Mouse (Mus musculus) C2C12 (cell line): ENCODE data around the gene Aox1. TPM values are rescaled to one million over a fixed set of nuclear protein-coding genes. Genes with fewer than 3 reads are reported as not detected.

ENCODE experiments used
- H3K27me3 ChIP-seq: one replicate; pipeline ENCODE4 v1.6.1; 2011; ENCODE audit not compliant: control insufficient read depth, insufficient read depth, insufficient read length
- H3K36me3 ChIP-seq: one replicate; pipeline ENCODE4 v1.6.1; 2011; ENCODE audit not compliant: control insufficient read depth, insufficient read depth
- H3K4me3 ChIP-seq: one replicate; pipeline ENCODE4 v1.5.1; 2011; ENCODE audit warnings: mild to moderate bottlenecking, control low read depth; ENCODE audit not compliant: poor library complexity, insufficient read depth, severe bottlenecking
- H3K79me2 ChIP-seq: one replicate; pipeline ENCODE4 v1.6.1; 2011; ENCODE audit not compliant: control insufficient read depth, insufficient read depth
- H3K79me3 ChIP-seq: one replicate; pipeline ENCODE4 v1.6.1; 2011; ENCODE audit warnings: low read depth, control low read depth
- H3ac ChIP-seq: one replicate; pipeline ENCODE3; 2011; ENCODE audit warnings: low read depth; ENCODE audit not compliant: control insufficient read depth, insufficient read length
- CEBPB ChIP-seq: IDR thresholded peaks from one replicate; pipeline ENCODE4 v1.6.1; 2011; ENCODE audit warnings: low read depth, mild to moderate bottlenecking, control low read depth, moderate library complexity
- CTCF ChIP-seq: IDR thresholded peaks from one replicate; pipeline ENCODE4 v1.5.1; 2011; ENCODE audit not compliant: control insufficient read depth, insufficient read depth, insufficient read length
- FOSL1 ChIP-seq: IDR thresholded peaks from one replicate; pipeline ENCODE4 v1.8.0; 2011; ENCODE audit warnings: mild to moderate bottlenecking, low read length; ENCODE audit not compliant: poor library complexity, insufficient read depth, severe bottlenecking
- MAX ChIP-seq: IDR thresholded peaks from one replicate; pipeline ENCODE4 v1.6.1; 2011; ENCODE audit warnings: mild to moderate bottlenecking, control low read depth
- MYOD1 ChIP-seq: IDR thresholded peaks from one replicate; pipeline ENCODE4 v1.6.1; 2011; ENCODE audit warnings: low read depth; ENCODE audit not compliant: control insufficient read depth, insufficient read length
- MYOG ChIP-seq: IDR thresholded peaks from one replicate; pipeline ENCODE4 v1.6.1; 2011; ENCODE audit not compliant: control insufficient read depth, insufficient read length; ENCODE audit errors: extremely low read depth
- USF1 ChIP-seq: IDR thresholded peaks from one replicate; pipeline ENCODE4 v1.6.1; 2011; ENCODE audit warnings: low read depth, mild to moderate bottlenecking, control low read depth, moderate library complexity
- polyA plus RNA-seq: library from polyadenylated mRNA; unstranded; fragments of >200 nt; fragmentation: generic; extraction: Trizol; gene quantifications from one replicate; pipeline ENCODE4 v1.2.1, GENCODE M21; 2012; ENCODE audit warnings: missing spikeins

Aox1 gene
- polyA plus RNA-seq, 1 experiment = 2.2 TPM

DNA sequence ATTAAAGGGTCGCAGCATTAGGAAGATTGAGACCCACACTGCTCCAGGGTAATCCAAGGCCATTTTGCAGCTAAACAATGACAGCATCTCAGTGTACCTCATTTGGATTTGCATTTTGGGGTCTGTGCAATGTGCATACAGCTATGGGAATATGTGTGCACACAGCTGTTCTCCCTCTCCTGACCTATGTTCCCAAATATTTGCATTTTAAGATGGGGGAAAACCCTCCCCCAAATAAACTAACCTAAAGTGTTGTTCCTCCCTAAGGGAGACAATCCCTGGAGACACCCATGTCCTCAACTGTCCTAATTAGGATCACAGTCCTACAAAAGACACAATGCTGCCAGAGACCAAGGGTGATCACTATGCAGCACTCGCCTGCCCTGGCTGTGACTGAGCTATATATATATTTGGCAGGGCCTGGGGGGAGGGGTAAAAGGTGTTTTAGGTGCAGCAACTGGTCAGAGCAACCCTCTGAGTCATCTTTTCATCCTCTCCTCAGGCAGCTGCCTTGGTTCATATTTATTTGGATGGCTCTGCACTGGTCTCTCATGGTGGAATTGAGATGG lies 62.3 kb downstream of the Aox1 start:
- no peak overlapping the region for H3K4me3 ChIP-seq
- no peak for TF ChIP-seq MYOG
- no peak for TF ChIP-seq FOSL1
- TF ChIP-seq CTCF = no peak
- TF ChIP-seq MAX = no peak
- TF ChIP-seq CEBPB = no peak
- no peak for TF ChIP-seq MYOD1
- TF ChIP-seq USF1 = no peak
- H3K36me3 ChIP-seq = no peaks in the 10 kb centered on the region
- no peaks in the 10 kb centered on the region for H3K79me2 ChIP-seq
- no peaks in the 10 kb centered on the region for H3K27me3 ChIP-seq
- no peaks in the 10 kb centered on the region for H3K79me3 ChIP-seq
- H3ac ChIP-seq = no peak overlapping the region

DNA sequence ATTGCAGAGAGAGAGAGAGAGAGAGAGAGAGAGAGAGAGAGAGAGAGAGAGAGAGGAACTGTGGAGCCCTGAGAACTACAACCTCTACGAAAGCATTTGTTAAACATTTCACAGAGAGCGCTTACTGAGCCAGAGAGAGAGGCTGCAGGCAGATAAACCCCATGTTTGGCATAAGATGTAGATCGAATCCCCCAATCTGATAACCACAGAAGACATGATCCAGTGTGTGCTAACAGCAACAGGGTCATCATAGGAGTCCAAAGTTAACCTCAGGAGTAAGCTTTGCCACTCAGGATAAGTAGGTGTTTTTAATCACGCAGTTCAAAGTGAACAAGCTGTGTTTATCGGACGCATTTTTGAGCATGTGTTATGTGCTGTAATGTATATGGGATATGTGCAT lies 67.6 kb downstream of the Aox1 start:
- H3ac ChIP-seq = no peak overlapping the region
- H3K36me3 ChIP-seq = no peaks in the 10 kb centered on the region
- no peaks in the 10 kb centered on the region for H3K79me3 ChIP-seq
- no peaks in the 10 kb centered on the region for H3K79me2 ChIP-seq
- H3K4me3 ChIP-seq = no peak overlapping the region
- H3K27me3 ChIP-seq = no peaks in the 10 kb centered on the region
- TF ChIP-seq MYOD1 (no peak), CTCF (no peak), USF1 (no peak), MYOG (no peak), MAX (no peak), FOSL1 (no peak), CEBPB (no peak)

GRCm38 (mm10) chr1:58099119-58099518 lies 69.4 kb downstream of the Aox1 start:
- H3K79me3 ChIP-seq = no peaks in the 10 kb centered on the region
- H3K79me2 ChIP-seq = no peaks in the 10 kb centered on the region
- TF ChIP-seq USF1 = no peak
- TF ChIP-seq CEBPB = no peak
- no peak for TF ChIP-seq MYOD1
- no peak for TF ChIP-seq FOSL1
- H3K36me3 ChIP-seq = no peaks in the 10 kb centered on the region
- no peaks in the 10 kb centered on the region for H3K27me3 ChIP-seq
- no peak overlapping the region for H3K4me3 ChIP-seq
- no peak overlapping the region for H3ac ChIP-seq

DNA sequence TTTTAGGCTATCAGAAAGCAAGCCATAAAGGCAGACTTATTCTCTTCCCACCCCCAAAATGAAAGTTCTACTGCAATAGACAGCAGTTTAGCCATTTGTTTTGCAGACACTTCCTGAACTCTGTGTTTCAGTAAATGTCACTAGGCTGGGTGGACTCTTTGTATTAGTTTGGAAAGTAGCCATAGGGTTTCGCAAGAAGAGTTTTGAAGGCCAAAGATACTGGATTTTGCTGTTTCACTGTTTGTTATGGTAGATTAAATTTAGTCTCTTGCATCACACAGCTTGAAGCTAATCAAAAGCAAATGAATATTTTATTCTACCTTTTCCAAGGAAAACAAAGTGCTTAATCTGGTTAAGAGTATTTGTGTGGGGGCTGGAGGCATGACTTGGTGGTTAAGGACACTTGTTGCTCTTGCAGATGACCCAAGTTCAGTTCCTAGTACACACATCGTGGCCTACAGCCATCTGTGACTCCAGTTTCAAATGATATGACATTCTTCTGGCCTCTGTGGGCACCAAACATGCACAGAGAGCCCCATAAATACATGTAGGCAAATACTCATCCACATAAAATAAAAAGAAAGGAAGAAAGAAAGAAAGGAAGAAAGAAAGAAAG lies 71.9 kb downstream of the Aox1 start:
- Histone ChIP-seq H3K36me3 (no peaks in the 10 kb centered on the region), H3K27me3 (no peaks in the 10 kb centered on the region), H3ac (no peak overlapping the region), H3K79me2 (no peaks in the 10 kb centered on the region), H3K4me3 (no peak overlapping the region), H3K79me3 (no peaks in the 10 kb centered on the region)
- TF ChIP-seq CTCF (no peak), CEBPB (peak; percentile 12), USF1 (no peak)

DNA sequence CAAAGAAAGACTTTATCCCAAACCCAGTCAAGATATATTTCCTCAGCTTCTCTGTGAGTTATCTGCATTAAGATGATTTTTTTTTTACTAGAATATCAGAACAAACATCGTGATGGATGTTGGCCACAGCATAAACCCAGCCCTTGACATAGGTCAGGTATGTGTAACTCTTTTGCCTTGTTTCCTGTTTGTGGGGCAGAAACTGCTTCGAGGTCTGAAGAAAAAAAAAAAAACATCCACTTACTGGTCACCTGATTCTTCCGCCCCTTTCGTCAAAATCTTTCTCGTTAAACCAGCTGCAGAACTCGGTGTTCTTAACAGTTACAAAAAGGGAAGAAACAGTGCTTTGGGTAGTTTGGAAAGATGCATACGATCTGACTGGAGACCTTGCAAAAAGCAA lies 72.8 kb downstream of the Aox1 start:
- Histone ChIP-seq H3K36me3 (no peaks in the 10 kb centered on the region), H3K27me3 (no peaks in the 10 kb centered on the region), H3ac (no peak overlapping the region), H3K4me3 (no peak overlapping the region), H3K79me2 (no peaks in the 10 kb centered on the region), H3K79me3 (no peaks in the 10 kb centered on the region)
- no peak for TF ChIP-seq CTCF
- TF ChIP-seq MYOD1 = no peak
- no peak for TF ChIP-seq FOSL1
- no peak for TF ChIP-seq MYOG
- TF ChIP-seq USF1 = no peak
- TF ChIP-seq CEBPB = no peak
- TF ChIP-seq MAX = no peak

GRCm38 (mm10) chr1:58105685-58106084 lies 76.0 kb downstream of the Aox1 start:
- TF ChIP-seq USF1 (peak; percentile 66), MYOD1 (no peak), MAX (no peak), CTCF (no peak), MYOG (no peak)

More at GRCm38 (mm10) chr1:58105685-58106084, 76.0 kb downstream of the Aox1 start:
- H3K79me3 ChIP-seq = no peaks in the 10 kb centered on the region
- no peaks in the 10 kb centered on the region for H3K27me3 ChIP-seq
- no peak overlapping the region for H3K4me3 ChIP-seq
- H3ac ChIP-seq = no peak overlapping the region
- H3K36me3 ChIP-seq = no peaks in the 10 kb centered on the region
- H3K79me2 ChIP-seq = no peaks in the 10 kb centered on the region
